Mouse (Mus musculus) kidney, adult 2 months (tissue): ENCODE measurements around the gene Rps27l. TPM values are rescaled to one million over a fixed set of nuclear protein-coding genes. Genes with fewer than 3 reads are reported as not detected.

Experiments used
- DNase-seq: peaks from one replicate; pipeline ENCODE4 v3.0.0; 2021
- H3K27ac ChIP-seq: fragments of 200-500 bp; 2 replicates; pipeline ENCODE4 v1.5.1; 2012; ENCODE audit warnings: low read depth, low read length, control low read depth, inconsistent platforms; ENCODE audit not compliant: insufficient read depth
- H3K27me3 ChIP-seq: fragments of 200-500 bp; replicated peaks from 2 replicates; pipeline ENCODE4 v1.6.1; 2012; ENCODE audit warnings: mild to moderate bottlenecking, moderate library complexity, low read length, inconsistent platforms; ENCODE audit not compliant: control insufficient read depth, insufficient read depth
- H3K36me3 ChIP-seq: fragments of 200-500 bp; 2 replicates; pipeline ENCODE4 v1.6.1; 2012; ENCODE audit warnings: mild to moderate bottlenecking, moderate library complexity, low read length, inconsistent platforms; ENCODE audit not compliant: control insufficient read depth, insufficient read depth
- H3K4me1 ChIP-seq: fragments of 200-500 bp; 2 replicates; pipeline ENCODE4 v1.6.1; 2011; ENCODE audit warnings: low read length; ENCODE audit not compliant: control insufficient read depth, insufficient read depth
- H3K4me3 ChIP-seq: fragments of 200-500 bp; 2 replicates; pipeline ENCODE4 v1.5.1; 2011; ENCODE audit warnings: mild to moderate bottlenecking, low read depth, low read length, control low read depth; ENCODE audit not compliant: insufficient read depth
- CTCF ChIP-seq: fragments of 200-500 bp; conservative IDR thresholded peaks from 2 replicates; pipeline ENCODE4 v1.5.1; 2011; ENCODE audit warnings: low read depth, mild to moderate bottlenecking, control low read depth, low read length, moderate library complexity, mixed read lengths; ENCODE audit not compliant: insufficient read depth, insufficient read length
- POLR2A ChIP-seq: fragments of 200-500 bp; IDR thresholded peaks from one replicate; pipeline ENCODE4 v1.6.1; 2011; ENCODE audit warnings: low read depth, low read length, control low read depth
- WGBS: fragments of 180-500 bp; shearing (Covaris S2); methylation state at CpG from one replicate; pipeline ENCODE4 v1.1.7; 2018; 5-methylcytosine and 5-hydroxymethylcytosine counted together
- polyA plus RNA-seq: library from polyadenylated mRNA; depleted of rRNA; stranded (reverse); fragments of >200 nt; gene quantifications from 2 replicates; pipeline ENCODE4 v1.2.3, GENCODE M21; 2012

Gene Rps27l
- polyA plus RNA-seq, 1 experiment, result 128 TPM

DNA sequence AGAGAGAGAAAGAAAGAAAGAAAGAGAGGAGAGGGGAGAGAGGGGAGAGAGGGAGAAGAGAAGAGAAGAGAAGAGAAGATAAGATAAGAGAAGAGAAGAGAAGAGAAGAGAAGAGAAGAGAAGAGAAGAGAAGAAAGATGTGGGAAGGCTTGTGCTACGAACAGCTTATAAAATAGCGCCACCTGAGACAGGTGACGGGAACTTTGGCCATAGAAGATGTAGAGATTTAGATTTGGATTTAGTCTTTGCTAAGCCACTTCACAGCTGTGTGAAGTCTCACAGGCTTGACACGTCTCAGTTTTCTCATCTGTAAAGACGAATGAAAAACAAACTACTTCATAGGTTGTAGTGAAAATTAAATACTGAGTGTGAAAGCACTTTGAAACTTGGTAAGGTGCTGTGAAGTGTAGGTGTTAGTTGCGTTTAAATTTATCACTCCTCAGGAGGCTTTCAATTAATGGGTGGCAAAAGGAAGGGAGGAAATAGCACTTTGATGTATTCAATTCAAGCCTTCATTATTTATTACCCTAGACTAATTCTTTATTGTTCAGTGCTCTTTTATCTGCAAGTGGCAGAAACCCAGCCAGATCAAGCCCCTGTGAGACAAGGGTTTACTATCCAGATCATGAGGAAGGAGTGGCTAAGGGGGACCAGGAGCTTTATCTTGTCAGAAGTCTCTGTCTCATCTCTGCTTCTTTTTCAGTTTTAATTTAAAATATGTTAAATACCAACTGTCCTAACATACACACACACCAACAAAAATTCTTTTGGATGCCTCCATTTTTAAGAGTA, 25.2 kb upstream of the Rps27l start:
- 16% methylated on average over 6 of the region's 6 CpGs for WGBS
- no peaks in the 10 kb centered on the region for H3K36me3 ChIP-seq
- H3K27ac ChIP-seq, result no peak overlapping the region
- peaks cover 4% of the 10 kb centered on the region for H3K4me1 ChIP-seq
- H3K27me3 ChIP-seq, result no peaks in the 10 kb centered on the region
- DNase-seq, result no peak
- TF ChIP-seq CTCF, result no peak
- no peak overlapping the region for H3K4me3 ChIP-seq

GRCm38 (mm10) chr9:66922076-66922475, 23.8 kb upstream of the Rps27l start:
- Histone ChIP-seq H3K27ac (no peak overlapping the region), H3K4me1 (peaks cover 3% of the 10 kb centered on the region), H3K4me3 (no peak overlapping the region), H3K36me3 (no peaks in the 10 kb centered on the region), H3K27me3 (no peaks in the 10 kb centered on the region)
- WGBS, result 98% methylated on average over 1 of the region's 1 CpGs
- TF ChIP-seq POLR2A (no peak), CTCF (0 out of 2 replicates have a peak, but pooled peaks have one; percentile 14)
- no peak for DNase-seq

GRCm38 (mm10) chr9:66925853-66926252, 20.0 kb upstream of the Rps27l start:
- H3K4me1 ChIP-seq, result no peaks in the 10 kb centered on the region
- TF ChIP-seq POLR2A (no peak), CTCF (no peak)
- no peaks in the 10 kb centered on the region for H3K36me3 ChIP-seq
- DNase-seq, result no peak
- WGBS, result 74% methylated on average over 3 of the region's 3 CpGs
- no peak overlapping the region for H3K4me3 ChIP-seq
- H3K27ac ChIP-seq, result no peak overlapping the region
- H3K27me3 ChIP-seq, result no peaks in the 10 kb centered on the region

DNA sequence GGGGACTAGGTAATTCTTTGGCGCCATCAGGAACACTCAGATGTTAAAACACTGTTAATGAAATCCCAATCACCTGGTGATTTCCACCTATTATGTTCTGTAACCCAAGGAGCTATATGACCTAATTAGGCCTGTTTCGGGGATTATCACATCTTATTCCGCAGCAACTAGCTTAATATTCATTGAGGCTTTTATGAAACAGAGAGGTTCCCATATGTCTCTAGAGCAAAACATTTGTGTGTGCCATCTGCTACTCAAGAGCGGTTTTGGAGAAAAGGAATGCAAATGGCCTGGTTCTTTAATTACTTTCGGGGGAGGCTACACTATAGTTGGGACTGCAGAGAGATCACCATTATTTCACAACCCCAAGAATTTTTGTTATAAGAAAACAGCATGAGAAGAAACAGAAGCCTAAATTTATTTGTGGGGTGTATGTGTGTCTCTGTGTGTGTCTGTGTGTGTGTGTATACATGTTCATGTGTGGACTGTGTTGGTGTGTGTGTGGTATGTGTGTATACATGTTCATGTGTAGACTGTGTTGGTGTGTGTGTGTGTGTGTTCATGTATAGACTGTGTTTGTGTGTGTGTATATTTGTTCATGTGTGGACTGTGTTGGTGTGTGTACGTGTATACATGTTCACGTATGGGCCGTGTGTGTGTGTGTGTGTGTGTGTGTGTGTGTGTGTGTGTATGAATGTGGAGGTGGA, 18.0 kb upstream of the Rps27l start:
- TF ChIP-seq CTCF, result no peak
- no peak for TF ChIP-seq POLR2A
- no peak overlapping the region for H3K27ac ChIP-seq
- no peaks in the 10 kb centered on the region for H3K4me1 ChIP-seq
- H3K36me3 ChIP-seq, result no peaks in the 10 kb centered on the region
- no peak for DNase-seq
- H3K27me3 ChIP-seq, result no peaks in the 10 kb centered on the region
- WGBS, result 93% methylated on average over 8 of the region's 8 CpGs
- no peak overlapping the region for H3K4me3 ChIP-seq

DNA sequence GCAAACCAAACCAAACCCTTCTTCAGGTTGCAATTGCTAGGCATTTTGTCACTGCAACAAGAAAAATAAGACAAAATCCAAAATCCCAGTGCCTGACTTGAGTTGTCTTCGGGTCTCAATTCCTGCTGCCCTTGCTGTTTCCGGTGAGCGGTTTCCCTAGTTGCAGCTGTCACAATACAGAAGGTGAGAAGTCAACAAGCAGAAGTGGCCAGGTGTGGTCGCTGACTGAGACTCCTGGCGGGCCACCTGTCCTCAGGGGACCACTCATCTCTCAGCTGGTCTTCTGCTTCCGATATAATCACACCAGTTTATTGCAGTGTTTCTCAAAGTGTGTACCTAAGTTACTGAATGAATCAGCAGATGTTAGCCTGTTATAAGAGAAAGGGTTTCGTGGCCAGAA, 15.5 kb upstream of the Rps27l start:
- Histone ChIP-seq H3K4me1 (no peaks in the 10 kb centered on the region), H3K36me3 (no peaks in the 10 kb centered on the region), H3K27me3 (no peaks in the 10 kb centered on the region), H3K27ac (no peak overlapping the region), H3K4me3 (no peak overlapping the region)
- TF ChIP-seq CTCF (no peak), POLR2A (no peak)
- 77% methylated on average over 7 of the region's 7 CpGs for WGBS
- DNase-seq, result no peak

DNA sequence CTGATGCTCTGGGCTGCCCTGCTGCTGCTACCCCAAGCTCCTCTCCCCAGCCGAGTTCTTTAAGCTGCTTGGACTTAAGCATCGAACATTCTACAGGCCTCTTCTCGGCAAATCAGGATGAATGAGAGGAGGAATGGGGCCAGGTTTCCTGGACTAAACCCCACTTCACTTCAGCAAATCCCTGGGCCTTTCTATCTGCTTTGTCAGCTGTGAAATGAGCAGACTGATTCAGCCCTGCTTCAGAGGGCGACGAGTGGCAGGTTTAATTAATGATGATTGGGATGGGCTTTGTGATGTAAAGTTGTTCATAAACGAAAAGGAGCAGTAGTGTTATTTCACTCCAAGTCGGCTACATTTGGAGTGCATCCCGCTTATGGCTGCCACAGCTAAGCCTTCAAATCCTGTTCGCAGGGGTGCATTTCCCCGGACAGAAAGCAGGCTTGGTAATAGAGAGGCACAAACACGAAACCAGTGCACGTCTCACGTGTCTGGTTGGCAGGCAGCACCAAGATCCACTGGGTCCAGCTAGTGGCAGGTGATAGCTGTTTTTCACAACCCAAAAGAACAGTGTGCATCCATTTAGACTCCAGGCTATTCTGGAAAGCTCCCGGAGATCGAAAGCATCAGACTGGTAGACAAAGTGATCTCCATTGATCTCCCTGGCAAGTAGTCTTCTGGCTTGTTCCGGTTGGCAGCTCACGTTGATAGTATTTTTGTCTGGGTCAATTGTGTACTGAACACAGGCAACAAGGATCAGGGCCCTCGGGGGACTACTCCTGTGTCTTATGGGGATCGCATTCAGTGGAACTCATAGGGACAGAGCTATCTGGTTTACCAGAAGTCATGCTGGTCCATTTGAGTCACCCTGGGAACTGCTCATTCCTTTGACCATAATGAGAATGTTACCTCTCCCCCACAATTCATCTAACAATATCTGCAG, 11.7 kb upstream of the Rps27l start:
- DNase-seq, result no peak
- no peaks in the 10 kb centered on the region for H3K36me3 ChIP-seq
- TF ChIP-seq CTCF, result no peak
- TF ChIP-seq POLR2A, result no peak
- no peak overlapping the region for H3K4me3 ChIP-seq
- WGBS, result 68% methylated on average over 19 of the region's 19 CpGs
- no peaks in the 10 kb centered on the region for H3K4me1 ChIP-seq
- no peaks in the 10 kb centered on the region for H3K27me3 ChIP-seq
- H3K27ac ChIP-seq, result no peak overlapping the region
